Mouse (Mus musculus): ENCODE results near the gene Tigar.

Tigar gene

GRCm38 (mm10) chr6:127142154-127143123 is 33.1 kb upstream of the Tigar start:
- no peak for DNase-seq

- no peak for DNase-seq
Observed at GRCm38 (mm10) chr6:127138962-127139361, 29.6 kb upstream of the Tigar start.

DNA sequence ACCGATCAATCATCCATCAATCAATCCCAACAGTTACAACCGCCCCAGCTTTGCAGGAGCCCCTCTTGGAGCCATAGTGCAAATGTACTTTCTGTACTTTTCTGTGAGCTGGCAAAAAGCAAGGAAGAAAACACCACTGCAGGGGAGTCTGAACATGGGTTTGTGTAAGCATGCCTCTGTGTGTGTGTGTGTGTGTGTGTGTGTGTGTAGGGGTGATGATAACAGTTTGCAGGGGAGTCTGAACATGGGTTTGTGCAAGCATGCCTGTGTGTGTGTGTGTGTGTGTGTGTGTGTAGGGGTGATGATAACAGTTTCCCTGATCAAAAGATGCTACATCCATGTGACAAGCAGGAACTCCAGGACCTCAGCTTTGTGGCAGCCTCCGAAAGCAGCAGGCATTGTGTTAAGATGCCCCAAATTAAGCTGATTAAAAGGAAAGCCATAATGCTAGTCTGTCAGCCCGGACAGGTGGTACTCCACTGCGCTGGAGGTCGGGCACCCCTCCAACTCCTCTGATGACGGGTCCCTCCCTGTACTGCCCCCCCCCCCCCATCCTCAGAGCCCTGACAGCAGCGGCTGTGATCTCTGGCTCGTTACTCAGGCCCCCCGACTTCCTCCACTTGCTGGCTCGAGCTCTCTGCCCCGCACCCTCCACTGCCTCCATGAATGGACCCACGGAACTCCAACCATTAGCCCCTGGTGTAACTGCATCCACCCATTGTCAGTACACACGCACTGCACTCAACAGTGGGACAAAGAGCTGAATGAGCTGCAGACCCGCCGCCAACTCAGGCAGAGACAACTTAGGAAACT is 24.3 kb upstream of the Tigar start:
- no peak for DNase-seq

GRCm38 (mm10) chr6:127132719-127133118 is 23.4 kb upstream of the Tigar start:
- no peak for DNase-seq

DNA sequence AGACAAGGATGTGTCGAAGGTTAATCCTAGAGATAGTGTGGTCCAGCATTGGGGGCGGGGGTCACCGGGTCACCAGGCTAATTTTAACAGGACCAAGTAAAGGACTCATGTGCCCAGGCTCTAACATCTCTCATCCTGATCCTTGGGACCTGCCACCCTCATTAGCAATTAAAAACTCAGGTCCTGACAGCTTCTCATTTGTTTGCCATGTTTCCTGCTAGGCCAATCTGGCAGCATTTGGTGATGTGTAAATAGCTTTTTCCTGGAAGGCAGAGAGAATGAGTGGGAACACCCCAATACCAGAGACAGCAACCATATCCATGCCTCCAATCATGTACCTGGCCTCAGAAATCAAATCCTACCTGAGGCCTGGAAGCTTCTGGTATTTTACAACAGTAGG is 22.6 kb upstream of the Tigar start:
- DNase-seq = no peak

DNA sequence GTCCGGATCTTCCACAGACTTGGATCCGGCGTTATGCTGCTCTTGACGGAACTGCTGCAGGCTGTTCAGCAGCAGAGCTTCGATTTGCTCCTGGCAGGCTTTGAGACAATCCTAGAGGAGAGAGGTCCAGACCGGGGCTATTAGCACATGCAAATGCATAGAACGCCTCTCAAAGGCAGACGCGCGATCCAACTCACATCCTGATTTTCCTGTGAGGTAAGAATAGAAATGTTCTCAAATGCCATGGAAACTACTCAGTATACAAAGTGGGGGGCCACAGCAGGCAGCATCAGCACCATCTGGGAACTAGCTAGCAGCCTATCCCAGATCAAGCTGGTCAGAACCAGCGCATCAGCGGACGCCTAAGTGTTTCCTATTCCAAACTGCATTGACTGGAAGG is 21.0 kb upstream of the Tigar start:
- no peak for DNase-seq

- no peak for DNase-seq
Observed at GRCm38 (mm10) chr6:127129659-127130058, 20.3 kb upstream of the Tigar start.

- DNase-seq = no peak
Observed at GRCm38 (mm10) chr6:127123506-127123905, 14.1 kb upstream of the Tigar start.

DNA sequence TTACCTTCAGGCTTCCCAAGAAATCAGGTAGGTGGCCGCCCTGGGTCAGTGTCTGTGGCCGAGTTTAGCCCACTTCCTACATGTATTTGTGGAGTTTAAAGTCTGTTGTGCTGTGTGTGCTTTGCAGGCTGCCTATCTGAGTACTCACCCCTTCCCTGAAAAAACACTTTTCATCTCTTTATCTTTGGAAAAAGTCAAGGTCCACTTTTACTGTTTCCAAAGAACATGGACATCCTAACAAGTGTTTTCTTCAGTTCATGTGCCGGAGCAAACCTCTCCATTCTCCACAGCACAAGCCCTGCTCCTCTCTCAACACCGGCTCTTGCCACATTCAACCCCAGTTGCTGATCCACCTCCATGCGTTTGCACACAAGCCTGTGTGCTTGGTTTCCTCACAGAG is 13.6 kb upstream of the Tigar start:
- no peak for DNase-seq

- no peak for DNase-seq
Observed at GRCm38 (mm10) chr6:127122221-127122806, 13.0 kb upstream of the Tigar start.

GRCm38 (mm10) chr6:127114753-127115456 is 5.5 kb upstream of the Tigar start:
- no peak for DNase-seq

GRCm38 (mm10) chr6:127108368-127109060 is 843 bp downstream of the Tigar start:
- DNase-seq = no peak

GRCm38 (mm10) chr6:127107413-127107812 is 1.9 kb downstream of the Tigar start:
- DNase-seq = no peak

- no peak for DNase-seq
Observed at GRCm38 (mm10) chr6:127106726-127107125, 2.6 kb downstream of the Tigar start.

DNA sequence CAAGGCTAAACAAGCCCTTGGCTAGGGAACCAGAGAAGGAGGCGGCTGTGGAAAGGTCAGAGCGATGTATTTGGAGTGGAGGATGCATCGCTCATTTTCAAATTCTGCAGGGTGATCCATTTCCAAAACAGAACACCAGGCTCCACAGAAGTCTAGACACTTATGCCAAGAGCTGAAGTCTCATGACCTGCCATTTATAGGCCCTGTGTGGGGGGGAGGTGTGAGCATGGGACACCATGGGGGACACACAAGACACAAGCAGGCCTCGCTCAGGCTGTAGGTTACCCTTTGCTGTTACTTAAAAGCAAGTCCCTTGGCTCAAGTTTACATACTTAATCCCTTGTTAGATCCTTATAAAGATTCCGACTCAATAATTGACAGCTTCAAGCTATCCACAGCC is 3.2 kb downstream of the Tigar start:
- no peak for DNase-seq

- DNase-seq = no peak
Observed at GRCm38 (mm10) chr6:127105107-127105506, 4.2 kb downstream of the Tigar start.

- DNase-seq = no peak
Observed at GRCm38 (mm10) chr6:127104396-127105029, 4.8 kb downstream of the Tigar start.

DNA sequence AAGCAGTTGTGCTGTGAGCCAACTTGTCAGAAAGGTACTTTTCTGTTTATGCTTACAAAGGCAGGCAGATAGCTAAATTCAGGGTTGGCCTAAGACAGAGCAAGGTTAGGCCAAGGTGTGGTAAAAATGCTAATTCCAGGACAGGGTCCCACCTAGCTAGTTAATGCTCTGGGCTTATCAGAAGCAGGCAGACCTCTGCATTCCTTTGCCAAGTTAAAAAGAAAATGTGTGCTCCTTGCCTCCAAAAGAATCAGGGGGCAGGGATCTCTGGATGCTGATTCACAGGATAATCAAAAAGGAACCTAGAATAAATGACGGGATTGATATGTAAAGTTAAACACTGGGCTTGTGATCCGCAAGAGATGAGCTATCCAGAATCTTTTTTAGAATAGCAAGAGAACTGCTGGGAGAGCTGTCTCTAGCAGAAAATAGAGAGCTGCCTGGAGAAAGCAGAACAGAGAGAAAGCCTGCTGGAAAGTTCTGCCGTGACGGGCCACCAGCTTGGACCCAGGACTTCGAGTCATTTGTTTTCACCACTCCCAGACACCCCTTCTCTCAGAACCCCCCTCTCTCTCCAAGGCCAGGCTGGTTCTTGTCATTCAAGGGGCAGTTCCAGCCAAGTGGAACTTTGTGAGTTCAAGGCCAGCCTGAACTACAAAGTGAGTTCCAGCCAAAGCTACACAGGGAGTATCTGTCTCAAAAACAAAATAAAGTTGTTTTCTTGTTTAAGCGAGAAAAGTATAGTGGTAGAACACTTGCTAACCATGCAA is 5.7 kb downstream of the Tigar start:
- no peak for DNase-seq

- no peak for DNase-seq
Observed at GRCm38 (mm10) chr6:127094565-127094964, 14.8 kb downstream of the Tigar start.

GRCm38 (mm10) chr6:127086739-127087138 is 22.6 kb downstream of the Tigar start:
- peak; percentile 43 for DNase-seq

DNA sequence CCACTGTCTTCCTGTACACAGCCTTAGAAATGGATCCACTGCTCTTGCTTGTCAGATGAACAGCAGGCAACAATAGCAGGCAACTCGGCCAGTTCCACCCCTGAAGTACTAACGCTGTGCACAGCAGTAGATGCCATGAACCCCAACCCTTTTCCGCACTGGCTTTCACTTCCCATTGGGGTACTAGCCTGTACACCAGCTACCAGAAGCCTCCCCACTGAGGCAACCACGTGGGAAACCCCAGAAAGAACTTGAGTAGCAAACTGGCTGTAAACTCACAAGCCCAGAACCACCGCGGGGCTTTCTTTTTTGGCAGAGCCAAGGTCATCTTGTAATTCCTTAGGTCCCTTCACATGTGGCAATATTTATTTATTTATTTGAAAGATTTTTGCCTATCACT is 27.5 kb downstream of the Tigar start:
- DNase-seq = no peak
